8 mouse cellular contexts compared by ENCODE assay signal in genomic region chr1:89302368-89302951, GRCm38 (mm10).
DNase-seq lines count a peak whose midpoint lies in the region; ATAC-seq and TF ChIP-seq lines count a peak whose summit lies in the region.

No protein-coding gene starts in this region.

- no peak overlapping the region for H3K27ac ChIP-seq in intestine, postnatal 0 days (ENCODE audit: low read depth, low read length)

- H3K9ac ChIP-seq in intestine, postnatal 0 days (ENCODE audit: low read depth, low read length), result no peak overlapping the region

- H3K4me1 ChIP-seq in intestine, postnatal 0 days (replicated peaks; ENCODE audit: control insufficient read depth, insufficient read depth, low read length), result no peaks in the 10 kb centered on the region

- TF ChIP-seq CTCF in intestine, postnatal 0 days (IDR thresholded peaks at IDR 0.05; ENCODE audit: low read depth), result no peak

- peak; percentile 43 to 61 for DNase-seq in cerebellum, postnatal 10 days
- no peak for DNase-seq in cerebellum, adult 11 months
- DNase-seq in thymus, postnatal 4 days, result peak; percentile 10
- no peak for DNase-seq in thymus, postnatal 36 days
- peak; percentile 30 to 62 for DNase-seq in lung, postnatal 4 days
- DNase-seq in spleen, postnatal 10 days (ENCODE audit: low spot score in 2 of 2), result no peak
- DNase-seq in kidney, postnatal 25 days, result no peak

- WGBS in intestine, postnatal 0 days, result 55% methylated on average over 20 of the region's 20 CpGs

- H3K4me2 ChIP-seq in intestine, postnatal 0 days (replicated peaks; ENCODE audit: low read depth), result peak overlapping the region; percentile 17; the same call in 1 of the 2 replicates

- H3K27me3 ChIP-seq in intestine, postnatal 0 days (replicated peaks; ENCODE audit: control insufficient read depth, insufficient read depth, low read length), result no peaks in the 10 kb centered on the region

- H3K9me3 ChIP-seq in intestine, postnatal 0 days (ENCODE audit: control insufficient read depth), result no peaks in the 10 kb centered on the region

- no peaks in the 10 kb centered on the region for H3K36me3 ChIP-seq in intestine, postnatal 0 days (ENCODE audit: control insufficient read depth, insufficient read depth)

- no peak for ATAC-seq in intestine, postnatal 0 days

- no peak overlapping the region for H3K4me3 ChIP-seq in intestine, postnatal 0 days (ENCODE audit: low read depth, low read length)

Comparison
In these comparisons a context has a peak if more than half of its experiments do, and no peak if none do; other contexts are left out.
1. DNase-seq: peak in cerebellum, postnatal 10 days (2 of 2), thymus, postnatal 4 days (single experiment) and lung, postnatal 4 days (2 of 2); none in cerebellum, adult 11 months (single experiment), thymus, postnatal 36 days (0 of 2), spleen, postnatal 10 days (0 of 2) and kidney, postnatal 25 days (0 of 2).